Mouse (Mus musculus): Measurements from ENCODE around the gene Prelp.

DNA sequence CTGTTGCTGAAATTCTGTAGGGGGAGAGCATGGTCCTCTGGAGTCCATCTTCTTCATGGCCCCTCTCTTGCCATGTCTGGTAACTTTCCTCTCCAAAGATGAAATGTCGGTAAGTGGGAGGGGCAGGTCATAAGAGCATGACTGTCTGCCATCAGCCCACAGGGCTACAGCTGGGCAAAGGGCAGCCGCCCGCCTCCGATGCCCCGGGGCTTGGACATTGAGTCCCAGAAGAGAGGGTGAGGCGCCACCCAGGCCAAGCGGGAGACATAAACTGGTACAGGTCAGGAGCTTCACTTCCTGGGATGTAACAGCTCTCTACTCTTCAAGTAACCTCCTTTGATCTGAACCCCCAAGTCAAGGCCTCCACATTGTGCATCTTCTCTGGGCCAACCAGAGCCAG, 44.3 kb downstream of the Prelp start:
- TF ChIP-seq CHD2 (IDR thresholded peaks at IDR 0.05; ENCODE audit: low read depth, low read length) (no peak), ZC3H11A (IDR thresholded peaks at IDR 0.05; ENCODE audit: borderline replicate concordance, low read depth, low read length) (no peak), HCFC1 (IDR thresholded peaks at IDR 0.05; ENCODE audit: borderline replicate concordance, insufficient read depth, low read length) (no peak)
